ENCODE assay signal across 9 mouse cellular contexts in genomic region chr6:146272253-146273036, GRCm38 (mm10).
DNase-seq lines count a peak whose midpoint lies in the region; ATAC-seq and TF ChIP-seq lines count a peak whose summit lies in the region.
"Had no signal": no experiment of that assay in that cellular context is flagged by ENCODE, and none has a peak within 500 bp of the region (broad histone marks: within the 10 kb centered on the region; RNA-seq: fewer than 3 reads in every experiment).

No protein-coding gene starts in this region.

- no peak overlapping the region for H3K4me3 ChIP-seq in forebrain, postnatal 0 days (ENCODE audit: low read depth, low read length)
- H3K4me3 ChIP-seq: liver, embryonic 15.5 days had no signal

- H3K4me2 ChIP-seq in forebrain, postnatal 0 days (ENCODE audit: low read depth): no peak overlapping the region
- H3K4me2 ChIP-seq: liver, embryonic 15.5 days had no signal

- peak; percentile 73 for DNase-seq in gastrocnemius, adult 18-20 months (ENCODE audit: low spot score)
- DNase-seq in gastrocnemius, adult 8-10 months (ENCODE audit: low spot score in 2 of 2): no peak
- peak; percentile 68 for DNase-seq in CD4-positive helper T cell, adult 2 months (ENCODE audit: low read depth, low spot score)
- peak; percentile 86 for DNase-seq in forebrain, postnatal 0 days
- peak; percentile 77 for DNase-seq in kidney, adult 9 months
- DNase-seq in lung, postnatal 10 days: peak; percentile 72
- peak; percentile 27 for DNase-seq in spleen, adult 12 weeks (ENCODE audit: low spot score)

- H3K9ac ChIP-seq in forebrain, postnatal 0 days: no peak overlapping the region
- H3K9ac ChIP-seq: liver, embryonic 15.5 days had no signal

- no peaks in the 10 kb centered on the region for H3K27me3 ChIP-seq in forebrain, postnatal 0 days (ENCODE audit: insufficient read depth, low read length)
- H3K27me3 ChIP-seq: liver, embryonic 15.5 days had no signal

- no peaks in the 10 kb centered on the region; the same call in 1 of the 2 replicates for H3K4me1 ChIP-seq in forebrain, postnatal 0 days (ENCODE audit: insufficient read depth)

- no peaks in the 10 kb centered on the region for H3K36me3 ChIP-seq in forebrain, postnatal 0 days (ENCODE audit: insufficient read depth)
- H3K36me3 ChIP-seq: liver, embryonic 15.5 days had no signal

- WGBS in forebrain, postnatal 0 days: 79% methylated on average over 5 of the region's 5 CpGs

- no peaks in the 10 kb centered on the region for H3K9me3 ChIP-seq in forebrain, postnatal 0 days (ENCODE audit: low read length)
- H3K9me3 ChIP-seq: liver, embryonic 15.5 days had no signal

- TF ChIP-seq CTCF in forebrain, postnatal 0 days (IDR thresholded peaks at IDR 0.05; ENCODE audit: low read depth): peak; percentile 90

- no peak overlapping the region for H3K27ac ChIP-seq in forebrain, postnatal 0 days (ENCODE audit: low read depth, low read length)
- H3K27ac ChIP-seq: liver, embryonic 15.5 days had no signal

- peak; percentile 60 for ATAC-seq in cerebellum, adult (ENCODE audit: insufficient number of reproducible peaks, low FRiP score, low TSS enrichment)
- peak; percentile 45; the same call in 1 of the 2 replicates for ATAC-seq in forebrain, postnatal 0 days

Comparison
In these comparisons a context has a peak if more than half of its experiments do, and no peak if none do; other contexts are left out.
1. DNase-seq: peak in gastrocnemius, adult 18-20 months (single experiment), CD4-positive helper T cell, adult 2 months (single experiment), forebrain, postnatal 0 days (single experiment), kidney, adult 9 months (single experiment), lung, postnatal 10 days (single experiment) and spleen, adult 12 weeks (single experiment); none in gastrocnemius, adult 8-10 months (0 of 2).